In the genomic region with DNA sequence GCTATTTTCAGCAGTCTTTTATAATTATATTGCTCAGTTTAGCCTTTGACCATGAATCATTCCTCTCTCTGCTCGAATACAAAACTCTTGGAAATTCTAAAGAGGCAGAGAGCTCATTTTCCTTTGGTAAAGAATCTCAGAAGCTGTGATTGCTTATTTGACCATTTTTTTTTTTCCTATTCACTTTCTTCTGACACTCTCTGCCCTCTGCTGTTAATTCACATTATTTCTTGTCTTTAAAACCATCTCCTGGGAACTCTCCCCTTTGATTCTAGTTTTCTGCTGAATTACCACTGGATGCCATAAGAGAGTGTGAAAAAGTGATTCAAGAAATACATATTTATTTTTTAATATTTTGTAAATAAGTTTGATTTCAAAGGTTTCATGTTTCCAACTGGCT, we compare ENCODE assay signal across 15 mouse cellular contexts.
"Had no signal": no experiment of that assay in that cellular context is flagged by ENCODE, and none has a peak within 500 bp of the region (broad histone marks: within the 10 kb centered on the region; RNA-seq: fewer than 3 reads in every experiment).

No protein-coding gene starts in this region.

- H3K4me3 ChIP-seq: limb, embryonic 13.5 days; midbrain, embryonic 13.5 days; neural tube, embryonic 13.5 days had no signal

- H3K27ac ChIP-seq: limb, embryonic 13.5 days; liver, embryonic 14.5 days; midbrain, embryonic 13.5 days; neural tube, embryonic 13.5 days had no signal

- DNase-seq: kidney, adult 11 months; kidney, adult 9 months; kidney, postnatal 10 days; layer of hippocampus, postnatal 36 days; left cerebral cortex, postnatal 4 days; lung, adult 18-20 months; retina, postnatal 1 day; right cerebral cortex, postnatal 4 days; spleen, adult 18-20 months; thymus, adult 2 months; thymus, postnatal 25 days had no signal

- ATAC-seq: midbrain, embryonic 13.5 days had no signal
